Mouse (Mus musculus): Measurements from ENCODE around the gene Dlg2. TPM values are rescaled to one million over a fixed set of nuclear protein-coding genes. Genes with fewer than 3 reads are reported as not detected.

Dlg2 gene
- polyA plus RNA-seq, 1 experiment: 0.85 TPM

- TF ChIP-seq CTCF (IDR thresholded peaks at IDR 0.05; ENCODE audit: low read depth, low read length) (no peak), EP300 (IDR thresholded peaks at IDR 0.05; ENCODE audit: insufficient read depth, low read depth, low read length) (no peak), POLR2A (IDR thresholded peaks at IDR 0.05; ENCODE audit: insufficient read depth, low read length) (no peak)
- Histone ChIP-seq H3K36me3 (ENCODE audit: control insufficient read depth, insufficient read depth, low read length, poor library complexity, severe bottlenecking) (no peaks in the 10 kb centered on the region), H3K27me3 (ENCODE audit: control insufficient read depth, insufficient read depth, low read length, poor library complexity, severe bottlenecking) (no peaks in the 10 kb centered on the region), H3K4me3 (ENCODE audit: low read depth, low read length) (no peak overlapping the region), H3K27ac (ENCODE audit: insufficient read depth, low read length) (no peak overlapping the region), H3K4me1 (ENCODE audit: control insufficient read depth, insufficient read depth, low read length) (no peaks in the 10 kb centered on the region), H3K9ac (ENCODE audit: low read depth, poor library complexity, severe bottlenecking) (no peak overlapping the region), H3K9me3 (replicated peaks; ENCODE audit: control insufficient read depth, insufficient read depth, low read length, poor library complexity, severe bottlenecking) (no peaks in the 10 kb centered on the region)
These were observed 1804.5 kb downstream of the Dlg2 start for GRCm38 (mm10) chr7:92280925-92281324.

GRCm38 (mm10) chr7:92287058-92287457, 1810.6 kb downstream of the Dlg2 start:
- Histone ChIP-seq H3K27ac (ENCODE audit: insufficient read depth, low read length) (no peak overlapping the region), H3K36me3 (ENCODE audit: control insufficient read depth, insufficient read depth, low read length, poor library complexity, severe bottlenecking) (no peaks in the 10 kb centered on the region), H3K9me3 (replicated peaks; ENCODE audit: control insufficient read depth, insufficient read depth, low read length, poor library complexity, severe bottlenecking) (no peaks in the 10 kb centered on the region), H3K27me3 (ENCODE audit: control insufficient read depth, insufficient read depth, low read length, poor library complexity, severe bottlenecking) (no peaks in the 10 kb centered on the region), H3K4me3 (ENCODE audit: low read depth, low read length) (no peak overlapping the region), H3K9ac (ENCODE audit: low read depth, poor library complexity, severe bottlenecking) (no peak overlapping the region), H3K4me1 (ENCODE audit: control insufficient read depth, insufficient read depth, low read length) (no peaks in the 10 kb centered on the region)
- no peak for TF ChIP-seq POLR2A (IDR thresholded peaks at IDR 0.05; ENCODE audit: insufficient read depth, low read length)
- no peak for TF ChIP-seq EP300 (IDR thresholded peaks at IDR 0.05; ENCODE audit: insufficient read depth, low read depth, low read length)
- no peak for TF ChIP-seq CTCF (IDR thresholded peaks at IDR 0.05; ENCODE audit: low read depth, low read length)

GRCm38 (mm10) chr7:92288814-92289213, 1812.3 kb downstream of the Dlg2 start:
- no peak overlapping the region for H3K4me3 ChIP-seq (ENCODE audit: low read depth, low read length)
- TF ChIP-seq EP300 (IDR thresholded peaks at IDR 0.05; ENCODE audit: insufficient read depth, low read depth, low read length) (no peak), POLR2A (IDR thresholded peaks at IDR 0.05; ENCODE audit: insufficient read depth, low read length) (no peak), CTCF (IDR thresholded peaks at IDR 0.05; ENCODE audit: low read depth, low read length) (no peak)

GRCm38 (mm10) chr7:92292918-92293518, 1816.5 kb downstream of the Dlg2 start:
- Histone ChIP-seq H3K4me1 (ENCODE audit: control insufficient read depth, insufficient read depth, low read length) (no peaks in the 10 kb centered on the region), H3K36me3 (ENCODE audit: control insufficient read depth, insufficient read depth, low read length, poor library complexity, severe bottlenecking) (no peaks in the 10 kb centered on the region), H3K27ac (ENCODE audit: insufficient read depth, low read length) (no peak overlapping the region), H3K4me3 (ENCODE audit: low read depth, low read length) (no peak overlapping the region), H3K9me3 (replicated peaks; ENCODE audit: control insufficient read depth, insufficient read depth, low read length, poor library complexity, severe bottlenecking) (no peaks in the 10 kb centered on the region), H3K27me3 (ENCODE audit: control insufficient read depth, insufficient read depth, low read length, poor library complexity, severe bottlenecking) (no peaks in the 10 kb centered on the region), H3K9ac (ENCODE audit: low read depth, poor library complexity, severe bottlenecking) (no peak overlapping the region)
- TF ChIP-seq CTCF (IDR thresholded peaks at IDR 0.05; ENCODE audit: low read depth, low read length) (no peak), POLR2A (IDR thresholded peaks at IDR 0.05; ENCODE audit: insufficient read depth, low read length) (no peak), EP300 (IDR thresholded peaks at IDR 0.05; ENCODE audit: insufficient read depth, low read depth, low read length) (no peak)

More at GRCm38 (mm10) chr7:92288814-92289213, 1812.3 kb downstream of the Dlg2 start:
- Histone ChIP-seq H3K9me3 (replicated peaks; ENCODE audit: control insufficient read depth, insufficient read depth, low read length, poor library complexity, severe bottlenecking) (no peaks in the 10 kb centered on the region), H3K9ac (ENCODE audit: low read depth, poor library complexity, severe bottlenecking) (no peak overlapping the region), H3K27me3 (ENCODE audit: control insufficient read depth, insufficient read depth, low read length, poor library complexity, severe bottlenecking) (no peaks in the 10 kb centered on the region), H3K27ac (ENCODE audit: insufficient read depth, low read length) (no peak overlapping the region), H3K36me3 (ENCODE audit: control insufficient read depth, insufficient read depth, low read length, poor library complexity, severe bottlenecking) (no peaks in the 10 kb centered on the region), H3K4me1 (ENCODE audit: control insufficient read depth, insufficient read depth, low read length) (no peaks in the 10 kb centered on the region)

GRCm38 (mm10) chr7:92301046-92301445, 1824.6 kb downstream of the Dlg2 start:
- Histone ChIP-seq H3K4me3 (ENCODE audit: low read depth, low read length) (no peak overlapping the region), H3K4me1 (ENCODE audit: control insufficient read depth, insufficient read depth, low read length) (no peaks in the 10 kb centered on the region), H3K27me3 (ENCODE audit: control insufficient read depth, insufficient read depth, low read length, poor library complexity, severe bottlenecking) (no peaks in the 10 kb centered on the region), H3K27ac (ENCODE audit: insufficient read depth, low read length) (no peak overlapping the region), H3K9me3 (replicated peaks; ENCODE audit: control insufficient read depth, insufficient read depth, low read length, poor library complexity, severe bottlenecking) (no peaks in the 10 kb centered on the region), H3K36me3 (ENCODE audit: control insufficient read depth, insufficient read depth, low read length, poor library complexity, severe bottlenecking) (no peaks in the 10 kb centered on the region), H3K9ac (ENCODE audit: low read depth, poor library complexity, severe bottlenecking) (no peak overlapping the region)
- TF ChIP-seq EP300 (IDR thresholded peaks at IDR 0.05; ENCODE audit: insufficient read depth, low read depth, low read length): no peak
- TF ChIP-seq POLR2A (IDR thresholded peaks at IDR 0.05; ENCODE audit: insufficient read depth, low read length): no peak
- no peak for TF ChIP-seq CTCF (IDR thresholded peaks at IDR 0.05; ENCODE audit: low read depth, low read length)

- no peaks in the 10 kb centered on the region for H3K27me3 ChIP-seq (ENCODE audit: control insufficient read depth, insufficient read depth, low read length, poor library complexity, severe bottlenecking)
- H3K4me3 ChIP-seq (ENCODE audit: low read depth, low read length): no peak overlapping the region
These were observed 1831.2 kb downstream of the Dlg2 start for GRCm38 (mm10) chr7:92307634-92308033.

More at GRCm38 (mm10) chr7:92307634-92308033, 1831.2 kb downstream of the Dlg2 start:
- Histone ChIP-seq H3K4me1 (ENCODE audit: control insufficient read depth, insufficient read depth, low read length) (no peaks in the 10 kb centered on the region), H3K9ac (ENCODE audit: low read depth, poor library complexity, severe bottlenecking) (no peak overlapping the region), H3K9me3 (replicated peaks; ENCODE audit: control insufficient read depth, insufficient read depth, low read length, poor library complexity, severe bottlenecking) (no peaks in the 10 kb centered on the region), H3K27ac (ENCODE audit: insufficient read depth, low read length) (no peak overlapping the region), H3K36me3 (ENCODE audit: control insufficient read depth, insufficient read depth, low read length, poor library complexity, severe bottlenecking) (no peaks in the 10 kb centered on the region)
- TF ChIP-seq CTCF (IDR thresholded peaks at IDR 0.05; ENCODE audit: low read depth, low read length) (no peak), EP300 (IDR thresholded peaks at IDR 0.05; ENCODE audit: insufficient read depth, low read depth, low read length) (no peak), POLR2A (IDR thresholded peaks at IDR 0.05; ENCODE audit: insufficient read depth, low read length) (no peak)

Data from ES-Bruce4 (cell line).